Mouse (Mus musculus) hindbrain, embryonic 12.5 days (tissue): Measurements from ENCODE around the gene Rhebl1. TPM values are rescaled to one million over a fixed set of nuclear protein-coding genes. Genes with fewer than 3 reads are reported as not detected.

Experiments used
- ATAC-seq: fragments of 200-750 bp; cut with Nextera tagmentation; 2 replicates; pipeline ENCODE4 v1.8.0; 2017; ENCODE audit warnings: moderate TSS enrichment; ENCODE audit not compliant: low FRiP score
- H3K27ac ChIP-seq: fragments of 300-500 bp; sonication (generic); 2 replicates; pipeline ENCODE4 v1.5.1; 2016; ENCODE audit warnings: mild to moderate bottlenecking
- H3K27me3 ChIP-seq: fragments of 300-500 bp; sonication (generic); 2 replicates; pipeline ENCODE4 v1.6.1; 2016; ENCODE audit warnings: mild to moderate bottlenecking
- H3K36me3 ChIP-seq: fragments of 300-500 bp; sonication (generic); 2 replicates; pipeline ENCODE4 v1.6.1; 2016; ENCODE audit warnings: mild to moderate bottlenecking
- H3K4me1 ChIP-seq: fragments of 300-500 bp; sonication (generic); 2 replicates; pipeline ENCODE4 v1.6.1; 2016
- H3K4me2 ChIP-seq: fragments of 300-500 bp; sonication (generic); replicated peaks from 2 replicates; pipeline ENCODE4 v1.6.1; 2016; ENCODE audit warnings: mild to moderate bottlenecking
- H3K4me3 ChIP-seq: fragments of 300-500 bp; sonication (generic); 2 replicates; pipeline ENCODE4 v1.5.1; 2016; ENCODE audit warnings: mild to moderate bottlenecking
- H3K9ac ChIP-seq: fragments of 300-500 bp; sonication (generic); 2 replicates; pipeline ENCODE4 v1.6.1; 2016; ENCODE audit warnings: mild to moderate bottlenecking, moderate library complexity
- H3K9me3 ChIP-seq: fragments of 300-500 bp; sonication (generic); replicated peaks from 2 replicates; pipeline ENCODE4 v1.6.1; 2016; ENCODE audit warnings: mild to moderate bottlenecking
- WGBS: fragments of 180-500 bp; shearing (Covaris S2); methylation state at CpG from one replicate; pipeline ENCODE4 v1.1.7; 2016; 5-methylcytosine and 5-hydroxymethylcytosine counted together
- polyA plus RNA-seq: library from polyadenylated mRNA; unstranded; fragments of >200 nt; fragmentation: Nextera tagmentation; extraction: Ambion mirVana; gene quantifications from 2 replicates; pipeline ENCODE4 v1.2.1, GENCODE M21; 2016

Rhebl1 gene
- polyA plus RNA-seq, 1 experiment from 2014 or later, result 22.0 TPM

- Histone ChIP-seq H3K4me2 (peak overlapping the region; percentile 99), H3K4me3 (no peak overlapping the region), H3K27me3 (no peaks in the 10 kb centered on the region), H3K9me3 (no peaks in the 10 kb centered on the region), H3K9ac (no peak overlapping the region), H3K36me3 (peaks cover 44% of the 10 kb centered on the region), H3K27ac (no peak overlapping the region), H3K4me1 (peaks cover 32% of the 10 kb centered on the region)
- no peak for ATAC-seq
- 75% methylated on average over 6 of the region's 6 CpGs for WGBS
These were observed 27.0 kb downstream of the Rhebl1 start for GRCm38 (mm10) chr15:98867321-98867720.

DNA sequence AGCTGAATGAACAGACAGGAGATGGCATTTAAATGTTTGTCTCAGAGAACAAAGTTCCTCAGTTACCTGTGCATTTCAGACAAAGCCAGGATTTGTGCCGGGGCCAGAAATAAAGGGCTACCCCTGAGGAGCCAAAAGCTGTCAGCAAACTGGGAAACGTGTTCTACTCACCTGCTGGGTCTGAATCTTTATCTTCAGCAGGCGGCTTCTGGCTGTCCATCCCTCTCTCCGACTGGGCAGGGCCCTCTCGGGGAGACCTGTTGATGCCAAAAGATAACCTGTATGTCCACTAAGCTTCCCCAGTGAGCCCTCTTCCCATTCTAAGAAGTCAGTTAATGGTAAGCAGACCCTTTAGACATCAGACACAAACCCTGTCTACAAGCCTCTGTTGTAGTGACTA lies 27.8 kb downstream of the Rhebl1 start:
- WGBS, result 95% methylated on average over 5 of the region's 5 CpGs
- Histone ChIP-seq H3K27me3 (no peaks in the 10 kb centered on the region), H3K9ac (no peak overlapping the region), H3K4me3 (no peak overlapping the region), H3K4me1 (peaks cover 32% of the 10 kb centered on the region), H3K4me2 (no peak overlapping the region), H3K36me3 (peaks cover 52% of the 10 kb centered on the region), H3K9me3 (no peaks in the 10 kb centered on the region), H3K27ac (no peak overlapping the region)
- ATAC-seq, result no peak

- no peak overlapping the region for H3K4me2 ChIP-seq
These were observed 28.6 kb downstream of the Rhebl1 start for GRCm38 (mm10) chr15:98865771-98866170.

DNA sequence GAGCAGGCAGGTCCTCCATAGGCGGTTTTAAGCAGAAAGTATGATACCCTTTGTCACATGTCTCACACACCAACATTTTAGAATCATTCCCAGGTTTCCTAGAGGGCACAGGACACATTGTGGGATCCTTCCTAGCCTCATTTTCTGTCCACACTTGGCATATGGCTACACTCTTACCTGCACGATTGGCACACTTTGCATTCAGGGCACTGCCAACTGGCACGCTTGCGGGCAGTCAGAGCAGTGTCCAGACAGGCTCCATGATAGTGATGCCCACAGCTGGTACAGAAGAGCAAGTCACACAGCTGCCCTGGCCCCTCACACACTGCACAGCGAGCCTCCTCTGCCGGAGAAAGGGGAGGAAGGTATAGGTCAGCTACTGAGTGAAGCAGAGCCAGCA lies 29.4 kb downstream of the Rhebl1 start:
- no peak for ATAC-seq
- Histone ChIP-seq H3K9me3 (no peaks in the 10 kb centered on the region), H3K36me3 (peaks cover 68% of the 10 kb centered on the region), H3K4me1 (peaks cover 30% of the 10 kb centered on the region), H3K9ac (no peak overlapping the region), H3K4me3 (no peak overlapping the region), H3K27ac (no peak overlapping the region), H3K27me3 (no peaks in the 10 kb centered on the region), H3K4me2 (no peak overlapping the region)
- WGBS, result 94% methylated on average over 6 of the region's 6 CpGs

More at GRCm38 (mm10) chr15:98865771-98866170, 28.6 kb downstream of the Rhebl1 start:
- Histone ChIP-seq H3K27me3 (no peaks in the 10 kb centered on the region), H3K4me3 (no peak overlapping the region), H3K9me3 (no peaks in the 10 kb centered on the region), H3K27ac (no peak overlapping the region), H3K36me3 (peaks cover 60% of the 10 kb centered on the region), H3K9ac (no peak overlapping the region), H3K4me1 (peaks cover 32% of the 10 kb centered on the region)
- 97% methylated on average over 8 of the region's 8 CpGs for WGBS
- no peak for ATAC-seq

DNA sequence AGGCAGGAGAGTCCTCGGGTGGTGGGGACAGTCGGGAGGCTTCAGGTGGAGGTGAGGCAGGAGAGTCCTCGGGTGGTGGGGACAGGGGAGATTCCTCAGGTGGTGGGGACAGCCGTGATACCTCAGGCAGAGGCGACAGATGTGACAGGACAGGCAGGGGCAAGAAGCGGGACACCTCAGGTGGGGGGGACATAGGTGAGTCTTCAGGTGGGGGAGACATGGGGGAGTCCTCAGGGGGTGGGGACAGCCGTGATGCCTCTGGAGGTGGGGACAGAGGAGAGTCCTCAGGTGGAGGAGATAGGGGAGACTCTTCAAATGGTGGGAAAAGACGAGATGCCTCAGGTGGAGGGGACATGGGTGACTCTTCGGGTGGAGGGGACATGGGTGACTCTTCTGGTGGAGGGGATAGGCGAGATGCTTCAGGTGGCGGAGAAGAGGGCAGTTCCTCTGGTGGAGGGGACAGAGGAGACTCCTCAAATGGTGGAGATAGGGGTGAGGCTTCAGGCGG lies 30.8 kb downstream of the Rhebl1 start:
- Histone ChIP-seq H3K4me1 (peaks cover 15% of the 10 kb centered on the region), H3K4me3 (no peak overlapping the region), H3K27ac (no peak overlapping the region), H3K4me2 (no peak overlapping the region), H3K9ac (no peak overlapping the region), H3K9me3 (no peaks in the 10 kb centered on the region), H3K36me3 (peaks cover 82% of the 10 kb centered on the region), H3K27me3 (no peaks in the 10 kb centered on the region)
- no peak for ATAC-seq
- 94% methylated on average over 12 of the region's 12 CpGs for WGBS

GRCm38 (mm10) chr15:98861701-98862410 lies 32.5 kb downstream of the Rhebl1 start:
- H3K9me3 ChIP-seq, result no peaks in the 10 kb centered on the region
- ATAC-seq, result no peak
- no peaks in the 10 kb centered on the region for H3K4me1 ChIP-seq
- H3K4me2 ChIP-seq, result no peak overlapping the region
- no peak overlapping the region for H3K9ac ChIP-seq
- no peak overlapping the region for H3K4me3 ChIP-seq
- WGBS, result 85% methylated on average over 21 of the region's 21 CpGs
- H3K27me3 ChIP-seq, result no peaks in the 10 kb centered on the region
- peaks cover 98% of the 10 kb centered on the region for H3K36me3 ChIP-seq
- no peak overlapping the region for H3K27ac ChIP-seq

DNA sequence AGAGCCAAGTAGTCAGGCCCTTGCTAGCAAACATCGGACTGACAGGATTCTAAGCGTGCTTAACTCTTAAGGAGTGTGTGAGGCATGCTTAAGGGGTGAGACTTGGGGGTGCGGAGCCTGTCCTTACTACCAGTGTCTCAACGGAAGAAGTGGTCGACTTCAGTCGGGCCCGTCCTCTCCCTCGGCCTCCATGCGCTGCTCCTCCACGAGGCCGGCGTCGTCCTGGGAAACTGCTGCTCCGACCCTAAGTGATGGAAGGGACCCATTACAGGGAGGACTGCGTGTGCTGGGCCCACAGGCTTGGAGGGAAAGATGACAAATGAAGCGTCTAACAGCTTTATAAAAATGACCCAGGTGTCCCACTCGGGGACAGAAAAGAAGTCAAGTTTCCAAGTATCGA lies 33.4 kb downstream of the Rhebl1 start:
- Histone ChIP-seq H3K9me3 (no peaks in the 10 kb centered on the region), H3K4me3 (no peak overlapping the region), H3K9ac (no peak overlapping the region), H3K4me2 (no peak overlapping the region), H3K27me3 (no peaks in the 10 kb centered on the region), H3K27ac (no peak overlapping the region), H3K36me3 (peaks cover 99% of the 10 kb centered on the region), H3K4me1 (no peaks in the 10 kb centered on the region)
- ATAC-seq, result no peak
- 95% methylated on average over 18 of the region's 18 CpGs for WGBS

DNA sequence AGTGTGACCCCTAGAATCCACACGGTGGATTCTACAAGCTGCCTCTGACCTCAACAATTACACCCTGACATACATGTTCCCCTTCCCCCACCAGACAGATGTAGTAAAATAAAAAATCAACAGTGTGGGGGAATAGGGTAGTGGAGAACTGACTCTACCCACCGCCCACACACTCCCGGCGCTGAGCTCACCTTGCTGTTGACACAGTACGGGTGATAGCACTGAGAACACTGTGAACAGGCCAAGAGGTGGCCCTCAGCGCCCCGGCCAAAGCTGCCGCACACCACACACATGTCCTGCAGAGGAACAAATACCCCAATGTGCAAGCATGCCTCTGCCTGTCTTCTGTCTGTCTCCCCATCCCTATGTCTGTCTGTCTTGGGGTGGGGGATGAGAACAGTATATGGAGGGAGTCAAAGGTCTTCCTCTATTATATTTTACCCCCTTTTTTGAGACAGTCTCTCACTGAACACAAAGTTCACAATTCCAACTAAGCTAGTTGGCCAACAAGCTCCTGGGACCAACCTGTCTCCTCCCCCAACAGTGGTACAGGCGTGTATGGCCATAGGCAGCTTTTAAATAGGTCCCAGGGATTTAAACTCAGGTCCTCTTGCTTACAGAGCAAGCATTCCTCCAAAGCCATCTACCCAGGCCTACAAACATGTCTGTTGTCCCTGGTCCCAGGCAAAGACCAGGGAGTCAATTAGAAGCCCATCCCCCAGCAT lies 34.9 kb downstream of the Rhebl1 start:
- 85% methylated on average over 9 of the region's 9 CpGs for WGBS
- H3K27ac ChIP-seq, result no peak overlapping the region
- ATAC-seq, result no peak

GRCm38 (mm10) chr15:98854214-98854613 lies 40.1 kb downstream of the Rhebl1 start:
- H3K27me3 ChIP-seq, result no peaks in the 10 kb centered on the region
- WGBS, result 94% methylated on average over 16 of the region's 16 CpGs

More for the DNA sequence above, 34.9 kb downstream of the Rhebl1 start:
- no peak overlapping the region for H3K9ac ChIP-seq
- peaks cover 99% of the 10 kb centered on the region for H3K36me3 ChIP-seq
- no peaks in the 10 kb centered on the region for H3K27me3 ChIP-seq
- no peaks in the 10 kb centered on the region for H3K4me1 ChIP-seq
- no peak overlapping the region for H3K4me3 ChIP-seq
- H3K4me2 ChIP-seq, result no peak overlapping the region
- no peaks in the 10 kb centered on the region for H3K9me3 ChIP-seq

DNA sequence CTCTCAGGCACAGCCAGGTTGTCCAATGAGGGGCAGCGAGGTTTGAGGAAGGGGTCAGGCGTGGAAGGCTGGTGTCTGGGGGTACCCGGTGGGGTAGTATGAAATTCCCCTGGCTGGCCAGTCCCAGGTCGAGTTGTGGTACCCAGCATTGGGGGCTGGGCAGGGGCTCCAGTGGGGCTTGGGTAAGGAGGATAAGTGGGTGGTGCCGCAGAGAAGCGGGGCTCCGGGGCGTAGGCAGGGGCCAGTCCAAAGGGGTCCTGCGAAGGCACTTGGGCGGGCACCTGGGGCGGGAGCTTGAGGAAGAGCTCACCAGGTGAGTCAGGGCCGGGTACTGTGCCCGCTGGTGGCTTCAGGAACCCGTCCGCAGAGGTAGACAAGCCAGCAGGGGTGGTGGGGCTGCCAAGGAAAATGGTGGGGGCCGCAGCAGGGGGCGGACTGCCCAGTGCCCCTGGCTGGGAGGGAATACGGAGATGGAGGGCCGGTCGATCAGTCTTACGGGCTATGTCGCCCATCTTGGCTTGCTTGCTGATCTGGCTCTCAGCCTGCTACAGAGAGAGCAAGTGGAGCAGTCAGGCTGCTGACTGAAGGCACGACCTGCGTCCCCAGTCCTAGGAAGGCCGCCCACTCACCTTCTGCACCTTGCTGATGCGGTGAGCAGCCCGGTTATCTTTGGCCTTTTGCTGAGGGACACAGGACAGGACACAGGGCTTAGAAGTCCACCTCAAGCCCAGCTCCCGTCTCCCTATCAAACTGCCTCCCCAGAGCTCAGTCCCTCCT lies 41.0 kb downstream of the Rhebl1 start:
- Histone ChIP-seq H3K27me3 (no peaks in the 10 kb centered on the region), H3K9me3 (no peaks in the 10 kb centered on the region), H3K36me3 (peaks cover 100% of the 10 kb centered on the region), H3K27ac (no peak overlapping the region), H3K4me3 (no peak overlapping the region), H3K9ac (no peak overlapping the region), H3K4me1 (no peaks in the 10 kb centered on the region), H3K4me2 (no peak overlapping the region)
- ATAC-seq, result no peak
- WGBS, result 94% methylated on average over 28 of the region's 28 CpGs

More at GRCm38 (mm10) chr15:98854214-98854613, 40.1 kb downstream of the Rhebl1 start:
- no peak for ATAC-seq
- Histone ChIP-seq H3K36me3 (peaks cover 99% of the 10 kb centered on the region), H3K4me3 (no peak overlapping the region), H3K4me2 (no peak overlapping the region), H3K9ac (no peak overlapping the region), H3K9me3 (no peaks in the 10 kb centered on the region), H3K4me1 (no peaks in the 10 kb centered on the region), H3K27ac (no peak overlapping the region)

- H3K9me3 ChIP-seq, result no peaks in the 10 kb centered on the region
- peaks cover 100% of the 10 kb centered on the region for H3K36me3 ChIP-seq
- H3K27ac ChIP-seq, result no peak overlapping the region
- H3K9ac ChIP-seq, result no peak overlapping the region
- H3K27me3 ChIP-seq, result no peaks in the 10 kb centered on the region
- H3K4me2 ChIP-seq, result no peak overlapping the region
- H3K4me1 ChIP-seq, result no peaks in the 10 kb centered on the region
- 82% methylated on average over 9 of the region's 9 CpGs for WGBS
- no peak for ATAC-seq
- no peak overlapping the region for H3K4me3 ChIP-seq
These were observed 41.6 kb downstream of the Rhebl1 start for GRCm38 (mm10) chr15:98852733-98853132.

DNA sequence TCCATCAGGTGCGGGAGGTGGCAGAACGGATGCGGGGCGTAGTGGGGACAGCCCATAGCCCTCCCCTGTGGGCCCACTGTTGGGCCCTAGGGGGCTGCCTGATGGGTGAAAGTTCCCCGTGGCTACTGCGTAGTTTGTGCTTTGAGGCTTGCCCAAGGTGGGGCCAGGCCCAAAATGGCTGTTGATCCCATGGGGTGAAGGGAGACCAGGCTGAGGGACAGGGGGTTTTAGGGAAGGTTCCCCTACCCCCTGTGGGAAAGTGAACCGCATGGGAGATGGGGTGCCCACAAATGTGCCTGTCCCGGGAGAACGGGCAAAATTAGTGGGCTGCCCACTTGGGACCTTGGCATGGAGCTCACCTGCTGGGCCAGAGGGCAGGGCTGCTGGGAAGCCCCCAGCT lies 42.3 kb downstream of the Rhebl1 start:
- WGBS, result 91% methylated on average over 9 of the region's 9 CpGs
- Histone ChIP-seq H3K4me2 (no peak overlapping the region), H3K36me3 (peaks cover 100% of the 10 kb centered on the region), H3K4me3 (no peak overlapping the region), H3K9me3 (no peaks in the 10 kb centered on the region), H3K4me1 (no peaks in the 10 kb centered on the region), H3K9ac (no peak overlapping the region), H3K27me3 (no peaks in the 10 kb centered on the region), H3K27ac (no peak overlapping the region)
- no peak for ATAC-seq
